Mouse (Mus musculus) Patski (cell line): ENCODE results near the gene Lcp2. TPM values are rescaled to one million over a fixed set of nuclear protein-coding genes. Genes with fewer than 3 reads are reported as not detected.

Experiments used
- ATAC-seq: fragments of 100-300 bp; one replicate; pipeline ENCODE4 v1.8.0; 2021
- CTCF ChIA-PET: fragments of 350-600 bp; sonication (Branson Sonifier 250); formaldehyde crosslinking; loops from one replicate; lab custom pipeline; 2022; ENCODE audit warnings: inconsistent platforms; lab: Charles Lee
- POLR2A ChIA-PET: fragments of 350-600 bp; sonication (Branson Sonifier 250); formaldehyde crosslinking; loops from one replicate; lab custom pipeline; 2022; ENCODE audit warnings: antibody characterized with exemption, inconsistent platforms; lab: Charles Lee
- DNase-seq: peaks from one replicate; pipeline ENCODE4 v3.0.0-alpha.2; 2011; ENCODE audit warnings: low read depth, low spot score
- H3K27me3 ChIP-seq: fragments of 371-371 bp; one replicate; pipeline ENCODE4 v1.5.1; 2021
- CTCF ChIP-seq: fragments of 100-300 bp; IDR thresholded peaks from one replicate; pipeline ENCODE4 v1.5.1; 2021
- in situ Hi-C: fragments of 300-500 bp; cut with MboI; formaldehyde crosslinking; loops from 3 replicates; pipeline ENCODE4 v1.11.1; 2018; ENCODE audit warnings: low pct_unique_long_range_greater_than_20kb, mixed read lengths
- polyA plus RNA-seq: library from polyadenylated mRNA; unstranded; gene quantifications from one replicate; pipeline ENCODE4 v1.2.3, GENCODE M21; 2021

The Lcp2 gene
- polyA plus RNA-seq, 1 experiment from 2014 or later, result not detected

DNA sequence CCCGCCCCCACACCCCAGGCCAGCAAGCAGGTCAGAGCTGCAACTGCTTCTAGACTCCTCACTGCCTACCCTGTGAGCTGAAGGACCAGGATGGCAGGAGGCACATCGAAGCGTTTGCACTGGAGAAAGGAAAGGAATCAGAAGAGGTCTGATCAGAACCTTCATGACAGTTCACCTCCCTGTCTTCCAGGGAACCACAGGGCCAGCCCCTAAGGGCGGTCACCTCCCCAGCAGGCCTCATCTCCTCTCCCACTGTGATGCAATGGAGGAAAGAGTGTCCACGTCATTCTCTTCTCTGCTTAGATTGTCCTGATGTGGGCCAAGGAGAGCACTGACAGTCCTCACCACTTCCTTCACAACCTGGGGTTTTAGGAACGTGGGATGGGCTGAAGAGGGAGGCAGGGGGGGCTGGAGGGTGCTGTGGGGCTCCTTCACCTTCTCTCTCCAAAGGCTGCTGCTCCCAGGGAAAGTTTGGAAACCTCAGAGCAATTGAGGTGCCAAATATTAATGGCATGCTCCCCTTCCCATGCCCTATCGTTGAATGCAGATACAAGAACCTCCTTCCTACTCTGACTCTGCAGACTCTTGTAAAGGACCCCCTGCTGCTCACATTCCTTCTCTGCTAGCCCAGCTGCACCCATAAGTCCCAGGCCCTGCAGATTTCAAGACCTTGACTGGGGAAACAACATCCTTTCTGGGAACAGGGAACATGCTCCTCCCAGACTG lies 36.4 kb upstream of the Lcp2 start:
- no peak for ATAC-seq
- ChIA-PET CTCF (interaction anchor here (1.4 kb wide), 1 partner anchor 39 kb away, joined by 3 read pairs; no protein-coding TSS in a partner anchor), POLR2A (no interaction called here)
- H3K27me3 ChIP-seq, result peaks cover 10% of the 10 kb centered on the region
- DNase-seq, result no peak
- TF ChIP-seq CTCF, result no peak
- in situ Hi-C loops, result no loop called here

DNA sequence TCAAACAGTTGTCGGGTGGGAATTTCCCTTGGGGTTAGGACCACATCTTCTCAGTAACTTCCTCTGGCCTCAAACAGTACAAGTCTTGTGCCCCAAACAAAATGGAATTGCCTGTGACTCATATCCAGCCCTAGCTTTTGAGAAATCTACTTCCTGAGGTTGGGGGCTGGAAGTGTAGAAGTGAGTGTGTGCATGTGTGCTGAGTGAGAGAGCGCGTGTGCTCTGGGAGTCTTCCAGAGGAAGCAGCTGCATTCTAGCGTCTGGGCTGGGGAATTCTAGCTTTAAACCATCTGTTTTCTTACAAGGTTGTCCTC lies 35.9 kb upstream of the Lcp2 start:
- DNase-seq (no peak), ATAC-seq (no peak)
- peaks cover 10% of the 10 kb centered on the region for H3K27me3 ChIP-seq
- in situ Hi-C loops, result no loop called here
- ChIA-PET POLR2A (interaction anchor here (0.5 kb wide), 1 partner anchor 735 kb away, joined by 4 read pairs; no protein-coding TSS in a partner anchor), CTCF (no interaction called here)
- TF ChIP-seq CTCF, result no peak

DNA sequence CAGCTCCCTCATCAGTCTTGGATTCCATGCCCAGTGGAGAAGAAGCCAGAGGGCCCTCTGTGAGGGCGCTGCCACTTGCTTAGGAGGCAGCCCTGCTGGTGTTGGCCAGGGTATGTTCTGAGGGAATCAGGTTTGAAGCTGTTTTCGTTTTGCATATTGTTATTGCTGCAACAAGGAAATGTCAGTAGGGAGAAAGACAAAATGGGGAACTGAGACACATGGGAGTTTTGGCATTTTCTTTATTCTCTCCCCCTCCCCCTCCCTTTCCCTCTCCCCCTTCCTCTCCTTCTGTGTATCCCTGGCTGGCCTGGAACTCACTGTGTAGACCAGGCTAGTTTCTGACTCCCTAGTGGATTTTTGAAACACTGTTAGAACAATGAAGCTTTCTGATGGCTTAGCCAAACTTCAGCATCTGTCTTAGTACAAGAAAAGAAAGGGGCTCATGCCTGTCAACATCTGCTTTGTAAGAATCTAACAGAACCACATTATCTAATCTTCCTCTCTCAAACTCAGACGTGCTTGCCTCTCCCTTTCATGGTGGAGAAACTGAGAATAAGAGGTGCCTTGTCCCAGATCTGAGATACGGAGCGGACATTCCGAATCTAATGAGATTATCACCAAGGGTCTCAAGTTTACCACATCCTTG lies 34.6 kb upstream of the Lcp2 start:
- DNase-seq, result no peak
- in situ Hi-C loops, result no loop called here
- CTCF ChIA-PET, result no interaction called here
- peaks cover 3% of the 10 kb centered on the region for H3K27me3 ChIP-seq
- TF ChIP-seq CTCF, result no peak
- ATAC-seq, result no peak
- POLR2A ChIA-PET, result no interaction called here

DNA sequence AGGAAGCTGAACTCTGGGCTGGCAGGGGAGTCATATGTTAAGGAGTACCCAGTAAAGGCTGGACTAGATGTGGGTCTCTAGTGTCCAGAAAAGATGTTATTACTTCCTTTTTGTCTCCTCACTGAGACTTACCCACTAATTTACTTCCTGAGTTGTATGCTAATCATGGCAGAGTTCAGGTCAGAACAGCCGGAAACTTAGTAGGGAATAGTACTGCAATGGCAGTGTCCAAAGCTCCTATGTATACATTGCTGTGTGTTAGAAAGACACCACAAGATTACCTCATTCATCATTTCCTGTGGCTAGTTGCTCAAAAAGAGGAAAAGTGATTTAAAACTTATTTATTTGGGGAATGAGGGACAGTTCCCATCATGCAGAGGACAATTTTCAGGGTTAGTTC lies 21.6 kb upstream of the Lcp2 start:
- ChIA-PET POLR2A (no interaction called here), CTCF (no interaction called here)
- in situ Hi-C loops, result no loop called here
- ATAC-seq, result no peak
- peaks cover 25% of the 10 kb centered on the region for H3K27me3 ChIP-seq
- no peak for TF ChIP-seq CTCF
- no peak for DNase-seq

DNA sequence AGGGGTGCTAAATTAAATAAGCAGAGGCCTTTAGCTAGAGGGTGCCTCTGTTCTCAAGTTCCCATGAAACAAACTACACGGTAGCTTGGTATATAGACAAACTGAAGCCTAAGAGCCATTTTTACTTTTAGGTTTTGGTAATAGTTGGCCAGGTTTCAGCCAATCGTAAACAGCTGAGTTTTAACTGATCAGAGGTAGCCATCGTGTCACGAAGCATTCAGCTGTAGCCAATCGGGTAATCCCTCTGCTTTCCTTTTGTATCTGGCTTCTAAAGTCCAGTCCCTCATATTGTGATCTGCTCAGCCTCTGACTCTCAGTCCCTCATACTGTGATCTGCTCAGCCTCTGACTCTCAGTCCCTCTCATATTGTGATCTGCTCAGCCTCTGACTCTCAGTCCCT lies 17.1 kb upstream of the Lcp2 start:
- ChIA-PET CTCF (no interaction called here), POLR2A (no interaction called here)
- no peak for ATAC-seq
- H3K27me3 ChIP-seq, result peaks cover 44% of the 10 kb centered on the region
- in situ Hi-C loops, result no loop called here
- DNase-seq, result no peak
- no peak for TF ChIP-seq CTCF

DNA sequence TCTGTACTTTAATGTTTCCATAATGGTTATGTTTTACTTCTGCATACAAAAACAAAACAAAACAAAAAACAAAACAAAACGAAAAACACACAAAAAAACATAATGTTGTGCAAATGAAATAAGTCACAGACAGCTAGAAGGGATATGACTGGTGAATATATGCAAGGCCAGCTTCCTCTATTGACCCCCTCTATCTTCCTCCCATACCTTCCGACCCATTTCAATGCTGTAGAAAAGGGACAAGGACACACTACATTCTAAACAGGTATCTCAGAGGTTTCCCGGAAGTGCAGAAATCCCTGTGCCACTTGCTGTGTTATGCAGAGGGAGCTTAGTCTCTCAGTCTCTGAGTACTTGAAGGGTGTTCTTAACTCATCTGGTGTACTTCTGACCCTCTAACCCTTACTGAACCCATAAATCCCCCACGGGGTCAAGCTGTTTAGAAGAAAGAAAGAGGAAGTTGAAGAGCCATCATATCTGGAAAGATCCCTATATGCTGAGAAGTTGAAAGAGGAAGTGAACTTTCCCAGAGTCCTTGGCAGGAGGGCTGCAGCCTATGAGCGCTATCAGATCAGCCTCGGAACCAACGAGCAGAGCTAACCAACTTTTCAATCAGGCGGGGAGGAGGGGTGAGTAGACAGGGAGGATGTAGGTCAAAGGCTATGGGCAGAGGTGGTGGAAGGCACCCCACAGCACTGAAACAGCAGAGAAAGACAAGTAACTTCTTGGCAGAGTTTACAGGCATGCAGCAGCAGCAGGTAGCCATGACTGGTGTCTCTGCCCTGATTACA lies 15.5 kb upstream of the Lcp2 start:
- peaks cover 33% of the 10 kb centered on the region for H3K27me3 ChIP-seq
- ATAC-seq (no peak), DNase-seq (no peak)
- CTCF ChIA-PET, result interaction anchor here (2.1 kb wide), 1 partner anchor 9 kb away, joined by 4 read pairs; no protein-coding TSS in a partner anchor
- POLR2A ChIA-PET, result no interaction called here
- no peak for TF ChIP-seq CTCF
- in situ Hi-C loops, result no loop called here

DNA sequence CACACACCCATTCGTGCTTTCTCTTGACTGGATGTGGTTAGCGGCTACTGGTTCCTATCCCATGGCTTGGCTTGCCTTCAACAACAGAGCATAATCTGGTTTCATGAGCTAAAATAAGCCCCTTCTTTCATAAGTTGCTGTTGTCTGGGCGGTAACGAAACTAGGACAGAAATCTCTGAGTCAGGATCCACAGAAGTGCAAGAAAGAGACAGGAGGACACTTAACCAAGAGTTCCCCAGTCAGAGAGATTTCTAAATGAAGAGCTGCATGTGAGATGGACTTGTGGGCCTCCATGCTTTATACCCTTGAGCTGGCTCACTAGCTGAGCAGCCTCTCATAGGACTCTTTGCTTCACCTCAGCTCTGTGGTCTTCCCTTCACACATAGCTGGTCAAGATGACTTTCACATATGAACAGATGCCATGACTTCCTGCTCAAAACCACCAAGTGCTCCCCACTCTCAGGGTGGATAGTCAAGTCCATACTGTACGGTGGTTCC lies 12.7 kb upstream of the Lcp2 start:
- CTCF ChIA-PET, result no interaction called here
- peaks cover 20% of the 10 kb centered on the region for H3K27me3 ChIP-seq
- in situ Hi-C loops, result no loop called here
- DNase-seq (no peak), ATAC-seq (no peak)
- POLR2A ChIA-PET, result no interaction called here
- TF ChIP-seq CTCF, result no peak

DNA sequence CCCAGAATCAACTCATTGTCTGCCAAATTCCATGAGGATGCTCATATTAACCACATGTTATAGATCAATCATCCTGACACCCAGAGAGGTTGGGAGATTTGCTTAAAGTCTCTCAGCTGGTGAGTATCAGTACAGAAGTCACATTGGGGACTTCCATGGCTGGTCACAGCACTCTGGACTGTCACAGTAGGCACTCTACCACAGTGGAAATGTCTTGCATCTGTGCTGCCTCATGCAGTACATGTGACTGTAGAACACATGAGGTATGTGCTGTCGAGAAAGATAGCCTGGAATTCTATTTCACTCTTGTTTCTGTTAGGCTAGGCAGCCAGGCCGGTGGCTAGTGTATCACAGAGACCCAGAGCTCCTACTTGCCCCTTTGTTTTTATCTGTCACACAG lies 11.9 kb upstream of the Lcp2 start:
- TF ChIP-seq CTCF, result no peak
- DNase-seq (no peak), ATAC-seq (no peak)
- peaks cover 20% of the 10 kb centered on the region for H3K27me3 ChIP-seq
- ChIA-PET POLR2A (no interaction called here), CTCF (no interaction called here)
- in situ Hi-C loops, result no loop called here

DNA sequence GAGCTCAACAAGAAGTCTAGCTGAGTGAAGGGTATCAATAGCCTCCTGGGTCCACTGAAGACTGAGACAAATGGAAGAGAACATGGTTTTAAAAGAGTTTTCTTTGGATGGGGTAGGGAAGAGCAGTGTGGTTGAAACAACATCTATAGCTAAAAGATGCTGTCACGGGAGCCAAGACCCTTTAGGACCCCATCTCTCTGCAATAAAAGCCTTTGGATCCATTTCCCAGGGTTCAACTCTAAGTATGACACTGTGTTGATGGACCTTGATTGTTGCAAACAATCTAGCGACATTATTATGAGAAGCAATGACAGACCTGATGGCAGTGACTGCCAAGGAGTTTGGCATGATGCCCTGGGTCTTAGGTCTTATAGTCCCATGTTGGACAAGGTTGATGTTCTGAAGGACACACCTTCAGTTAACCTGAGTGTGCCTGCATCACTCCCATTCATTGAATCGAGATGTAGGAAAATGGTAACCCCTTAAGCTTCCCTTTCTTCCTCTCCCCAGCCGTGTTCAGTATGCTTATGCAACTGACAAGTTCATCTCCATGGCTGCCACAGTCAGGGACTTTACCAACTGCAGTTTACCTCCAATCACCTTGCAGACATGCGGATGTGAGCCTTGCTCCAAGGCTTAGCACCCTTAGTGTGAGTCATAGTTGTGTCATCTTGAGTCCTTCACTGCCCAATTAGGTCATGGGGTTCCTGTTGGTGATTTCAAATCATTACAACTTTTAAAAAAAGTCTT lies 10.6 kb upstream of the Lcp2 start:
- H3K27me3 ChIP-seq, result peaks cover 25% of the 10 kb centered on the region
- ChIA-PET CTCF (no interaction called here), POLR2A (no interaction called here)
- in situ Hi-C loops, result no loop called here
- no peak for DNase-seq
- no peak for ATAC-seq
- no peak for TF ChIP-seq CTCF

DNA sequence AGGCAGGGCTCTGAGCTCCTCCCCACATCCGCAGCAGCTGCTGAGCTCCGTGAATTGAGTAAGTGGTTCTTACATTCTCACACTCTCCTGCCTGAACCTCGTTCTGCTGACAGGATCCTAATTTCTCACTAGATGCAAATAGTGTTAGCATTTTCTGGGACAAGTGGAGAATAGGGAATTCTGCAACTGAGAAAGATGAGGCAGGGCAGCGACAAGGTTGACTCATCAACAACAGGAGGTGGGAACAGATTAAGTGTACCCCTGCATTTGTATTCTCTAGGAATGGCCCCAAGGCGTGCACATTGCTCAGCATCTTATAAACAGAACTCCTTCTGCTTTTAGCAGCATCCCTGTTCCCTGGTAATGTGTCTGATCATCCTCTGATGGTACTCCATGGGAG lies 6.7 kb upstream of the Lcp2 start:
- no peak for TF ChIP-seq CTCF
- ChIA-PET CTCF (no interaction called here), POLR2A (no interaction called here)
- ATAC-seq (no peak), DNase-seq (no peak)
- H3K27me3 ChIP-seq, result peaks cover 11% of the 10 kb centered on the region
- in situ Hi-C loops, result no loop called here
